16 mouse cellular contexts compared by ENCODE assay signal in genomic region chr11:54965234-54965633, GRCm38 (mm10). TPM values are rescaled to one million over a fixed set of nuclear protein-coding genes. Genes with fewer than 3 reads are reported as not detected.
DNase-seq lines count a peak whose midpoint lies in the region; ATAC-seq lines count a peak whose summit lies in the region.
"Had no signal": no experiment of that assay in that cellular context is flagged by ENCODE, and none has a peak within 500 bp of the region (broad histone marks: within the 10 kb centered on the region; RNA-seq: fewer than 3 reads in every experiment).

No protein-coding gene starts in this region.

- DNase-seq in thymus, postnatal 4 days, result peak; percentile 8
- DNase-seq in thymus, postnatal 10 days (ENCODE audit: low spot score in 2 of 2), result no peak
- no peak for DNase-seq in adrenal gland, adult 18-20 months (ENCODE audit: low spot score in 2 of 2)
- DNase-seq in gastrocnemius, postnatal 10 days, result no peak
- DNase-seq: adrenal gland, adult 2 months; adrenal gland, postnatal 36 days; cerebellum, adult 11 months; cerebellum, adult 8-10 months; cerebellum, postnatal 14 days; gastrocnemius, postnatal 14 days; heart, postnatal 36 days had no signal

- ATAC-seq in common myeloid progenitor, adult 5-6 weeks (replicated peaks; ENCODE audit: low read depth, poor library complexity, severe bottlenecking), result 0 out of 2 replicates have a peak, but pooled peaks have one; percentile 31
- ATAC-seq in megakaryocyte progenitor cell, adult 5-6 weeks (replicated peaks; ENCODE audit: poor library complexity), result peak; percentile 49; the same call in 1 of the 2 replicates
- ATAC-seq: activated CD4-positive, CD25-positive, alpha-beta regulatory T cell, adult 4 months; CD4-positive, CD25-positive, alpha-beta regulatory T cell, adult 4 months; forebrain, embryonic 16.5 days had no signal

RNA-seq across cellular contexts. Expression of gene Tnip1, which starts 2.5 kb away (rescaled TPM):
- 14.9 and 20.2 TPM in 2 replicates for total RNA-seq in common myeloid progenitor, adult 5-6 weeks (2017)
- total RNA-seq in megakaryocyte progenitor cell, adult 5-6 weeks (2015), result 27.6 and 31.8 TPM in 2 replicates
- 33.8 and 38.6 TPM in 2 replicates for total RNA-seq in megakaryocyte progenitor cell, adult 5-6 weeks (2017)
- total RNA-seq in adrenal gland, adult 18-20 months (2021), result 10 to 100 TPM; 63.7 to 85.8 TPM
- 10 to 100 TPM; 31.7 to 37.5 TPM for total RNA-seq in gastrocnemius, postnatal 10 days (2021)
